Mouse (Mus musculus) neural tube, postnatal 0 days (tissue): ENCODE measurements around the gene Hpcal1. TPM values are rescaled to one million over a fixed set of nuclear protein-coding genes. Genes with fewer than 3 reads are reported as not detected.

Source experiments
- polyA plus RNA-seq: library from polyadenylated mRNA; unstranded; fragments of >200 nt; fragmentation: Nextera tagmentation; extraction: Ambion mirVana; gene quantifications from 2 replicates; pipeline ENCODE4 v1.2.1, GENCODE M21; 2015

The Hpcal1 gene
- polyA plus RNA-seq: 170 and 184 TPM in 2 replicates

GRCm38 (mm10) chr12:17690564-17691281, at the start of gene Hpcal1:
TSS of gene Hpcal1 (plus strand) at chr12:17690856.

Other genes with a start within 250 kb of the Hpcal1 start
- gene Odc1, start 146.1 kb upstream of the Hpcal1 start, polyA plus RNA-seq: 82.9 and 86.6 TPM in 2 replicates